Mouse (Mus musculus) thymus, postnatal 0 days (tissue): ENCODE data around the gene Slc1a7. TPM values are rescaled to one million over a fixed set of nuclear protein-coding genes. Genes with fewer than 3 reads are reported as not detected.

ENCODE experiments used
- DNase-seq: peaks from one replicate; pipeline ENCODE4 v3.0.0-alpha.2; 2015; ENCODE audit warnings: low spot score
- polyA plus RNA-seq: library from polyadenylated mRNA; unstranded; fragments of >200 nt; fragmentation: Nextera tagmentation; extraction: Ambion mirVana; gene quantifications from 2 replicates; pipeline ENCODE4 v1.2.1, GENCODE M21; 2015

Slc1a7 gene
- polyA plus RNA-seq, 1 experiment from 2014 or later = not detected

DNA sequence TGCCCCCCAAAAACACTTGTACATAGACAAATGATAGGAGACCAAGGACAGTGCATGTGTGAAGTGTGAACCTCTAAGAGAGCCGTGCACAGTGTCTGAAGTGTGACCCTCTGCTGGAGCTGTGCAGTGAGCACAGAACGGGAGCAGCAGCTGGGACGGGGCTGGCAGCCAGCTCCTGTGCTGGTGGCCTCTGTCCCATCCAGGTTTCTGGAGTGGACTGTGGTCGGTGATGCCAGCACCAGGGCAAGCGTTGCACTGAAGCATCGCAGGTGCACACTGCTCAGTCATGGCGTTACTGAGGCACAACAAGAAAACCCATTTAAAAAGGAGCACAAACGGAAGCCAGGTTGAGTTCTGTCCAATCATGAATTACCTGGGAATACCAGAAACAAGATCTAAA is 78.0 kb downstream of the Slc1a7 start:
- DNase-seq = no peak

GRCm38 (mm10) chr4:108051687-108052274 is 83.6 kb downstream of the Slc1a7 start:
- no peak for DNase-seq

GRCm38 (mm10) chr4:108052673-108053072 is 84.5 kb downstream of the Slc1a7 start:
- no peak for DNase-seq

- DNase-seq = no peak
Observed at GRCm38 (mm10) chr4:108055873-108056272, 87.7 kb downstream of the Slc1a7 start.

GRCm38 (mm10) chr4:108057247-108057646 is 89.1 kb downstream of the Slc1a7 start:
- DNase-seq = no peak

DNA sequence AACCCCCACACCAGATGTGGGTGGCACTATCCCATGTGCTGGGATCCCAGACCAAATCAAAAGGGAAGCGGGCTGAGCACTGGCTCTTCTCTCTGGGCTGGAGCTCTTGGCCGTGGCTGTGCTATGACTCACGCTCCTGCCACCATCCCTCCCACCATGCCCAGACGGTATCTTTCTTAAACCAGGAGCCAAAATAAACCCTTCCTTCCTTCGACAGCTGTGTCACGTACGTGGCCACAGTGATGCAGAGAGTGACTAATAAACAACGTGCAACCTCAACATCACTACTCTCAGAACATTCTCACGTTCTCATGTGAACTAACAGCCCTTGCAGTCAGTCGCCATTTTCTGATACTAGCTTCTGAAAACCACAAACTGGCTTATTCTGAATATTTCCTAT is 90.0 kb downstream of the Slc1a7 start:
- DNase-seq = no peak

DNA sequence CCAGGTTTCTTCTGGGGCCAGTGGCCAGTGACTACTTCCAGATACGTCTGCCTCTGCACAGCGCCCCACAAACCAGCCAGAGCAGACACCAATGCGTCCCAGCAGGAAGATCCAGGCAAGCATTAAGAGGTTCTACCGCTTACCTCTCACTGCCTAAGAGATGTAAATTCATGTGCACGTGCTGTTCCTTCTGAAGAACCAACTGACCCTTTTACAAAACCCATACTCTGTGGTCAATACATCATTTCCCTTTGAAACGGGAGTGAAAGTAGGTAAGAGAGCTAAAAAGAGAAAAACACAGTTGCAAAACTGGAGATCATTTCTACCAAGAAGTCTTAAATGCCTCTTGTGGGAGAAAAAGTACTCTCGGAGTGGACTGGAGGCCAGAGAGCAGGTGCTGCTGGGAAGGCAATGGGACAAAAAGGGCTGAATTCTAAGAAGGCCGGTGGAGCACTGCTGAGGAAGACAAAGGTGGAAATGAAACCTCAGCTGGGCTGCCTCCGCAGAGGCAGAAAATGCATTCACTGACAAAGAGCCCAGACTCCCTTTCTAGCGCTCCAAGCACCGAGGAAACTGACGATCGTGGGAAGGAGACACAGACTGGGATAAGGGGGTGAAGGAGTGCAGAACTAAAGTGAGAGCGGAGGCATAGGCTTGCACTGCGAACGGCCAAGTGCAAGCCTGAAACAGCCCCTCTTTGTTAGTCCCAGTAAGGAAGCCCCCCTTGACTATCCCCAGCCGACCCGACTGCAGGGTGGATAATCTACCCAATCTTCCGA is 91.7 kb downstream of the Slc1a7 start:
- no peak for DNase-seq

GRCm38 (mm10) chr4:108060774-108061173 is 92.6 kb downstream of the Slc1a7 start:
- DNase-seq = no peak

GRCm38 (mm10) chr4:108062524-108062923 is 94.4 kb downstream of the Slc1a7 start:
- DNase-seq = no peak

Other genes starting within 250 kb of the Slc1a7 start
- 5.0 and 5.2 TPM in 2 replicates for gene Lrp8, start 166.1 kb upstream of the Slc1a7 start, polyA plus RNA-seq
- gene Magoh, start 88.6 kb upstream of the Slc1a7 start, polyA plus RNA-seq = 293 and 314 TPM in 2 replicates
- gene 0610037L13Rik, start 78.5 kb upstream of the Slc1a7 start, polyA plus RNA-seq = 78.3 and 81.5 TPM in 2 replicates
- 20.7 and 20.9 TPM in 2 replicates for gene Cpt2, start 44.7 kb upstream of the Slc1a7 start, polyA plus RNA-seq
- 0.32 and 0.36 TPM in 2 replicates for gene Podn, start 128.1 kb downstream of the Slc1a7 start, polyA plus RNA-seq
- gene Scp2, start 176.7 kb downstream of the Slc1a7 start, polyA plus RNA-seq = 333 and 345 TPM in 2 replicates
- gene Echdc2, start 197.1 kb downstream of the Slc1a7 start, polyA plus RNA-seq = 8.8 and 9.9 TPM in 2 replicates
- gene Zyg11a, start 249.7 kb downstream of the Slc1a7 start, polyA plus RNA-seq = 0.06 and 0.08 TPM in 2 replicates